Mouse (Mus musculus) pancreas, adult 10 weeks (tissue): Measurements from ENCODE around the gene Olfr430. TPM values are rescaled to one million over a fixed set of nuclear protein-coding genes. Genes with fewer than 3 reads are reported as not detected.

Experiments
- polyA plus RNA-seq: library from polyadenylated mRNA; stranded (reverse); fragments of 350-450 nt; fragmentation: Illumina TruSeq; extraction: RNeasy Lipid Tissue Mini Kit (QIAGEN cat#74804); gene quantifications from one replicate; pipeline ENCODE4 v1.2.3, GENCODE M21; 2015; ENCODE audit warnings: low read depth, low replicate concordance; ENCODE audit not compliant: insufficient read depth

Olfr430 gene
- polyA plus RNA-seq = not detected

GRCm38 (mm10) chr1:174066305-174066704 lies at the start of gene Olfr430:
TSS of gene Olfr430 (plus strand) at chr1:174066605.

GRCm38 (mm10) chr1:174031698-174032097 lies 34.7 kb upstream of the Olfr430 start, which contains the start of gene Ifi205:
TSS of gene Ifi205 (minus strand) at chr1:174031810.

GRCm38 (mm10) chr1:174040523-174041177 lies 25.8 kb upstream of the Olfr430 start, which contains the start of gene Olfr433:
TSS of gene Olfr433 (plus strand) at chr1:174040705.

GRCm38 (mm10) chr1:174048893-174049292 lies 17.5 kb upstream of the Olfr430 start, which contains the start of gene Olfr432:
TSS of gene Olfr432 (plus strand) at chr1:174049205.

GRCm38 (mm10) chr1:174084031-174084430 lies 17.6 kb downstream of the Olfr430 start, which contains the start of gene Olfr429:
TSS of gene Olfr429 (plus strand) at chr1:174084331.

GRCm38 (mm10) chr1:174096591-174096990 lies 30.2 kb downstream of the Olfr430 start, which contains the start of gene Olfr427:
TSS of gene Olfr427 (plus strand) at chr1:174096891.

GRCm38 (mm10) chr1:174121062-174121461 lies 54.7 kb downstream of the Olfr430 start, which contains the start of gene Olfr231:
TSS of gene Olfr231 (minus strand) at chr1:174121162.

Other genes starting within 250 kb of the Olfr430 start
- gene Ifi211, start 153.6 kb upstream of the Olfr430 start, polyA plus RNA-seq = 3.5 TPM
- 18.1 TPM for gene Mndal, start 124.1 kb upstream of the Olfr430 start, polyA plus RNA-seq
- 13.1 TPM for gene Ifi203, start 123.9 kb upstream of the Olfr430 start, polyA plus RNA-seq
- gene Ifi202b, start 83.9 kb upstream of the Olfr430 start, polyA plus RNA-seq = not detected
- 11.4 TPM for gene Ifi205, start 34.8 kb upstream of the Olfr430 start, polyA plus RNA-seq
- not detected for gene Olfr433, start 25.9 kb upstream of the Olfr430 start, polyA plus RNA-seq
- not detected for gene Olfr432, start 17.4 kb upstream of the Olfr430 start, polyA plus RNA-seq
- gene Olfr429, start 17.7 kb downstream of the Olfr430 start, polyA plus RNA-seq = not detected
- gene Olfr427, start 30.3 kb downstream of the Olfr430 start, polyA plus RNA-seq = not detected
- not detected for gene Olfr231, start 54.6 kb downstream of the Olfr430 start, polyA plus RNA-seq
- not detected for gene Olfr424, start 64.9 kb downstream of the Olfr430 start, polyA plus RNA-seq
- gene Olfr420, start 89.0 kb downstream of the Olfr430 start, polyA plus RNA-seq = not detected
- 0.17 TPM for gene Spta1, start 106.2 kb downstream of the Olfr430 start, polyA plus RNA-seq
- not detected for gene Olfr419, start 185.5 kb downstream of the Olfr430 start, polyA plus RNA-seq